Mouse (Mus musculus): ENCODE results near the gene Col1a1. TPM values are rescaled to one million over a fixed set of nuclear protein-coding genes. Genes with fewer than 3 reads are reported as not detected.

The Col1a1 gene
- polyA plus RNA-seq, 1 experiment from 2014 or later = 89.1 TPM

- no peak overlapping the region for H3K9ac ChIP-seq (ENCODE audit: low read depth, low read length)
- H3K4me3 ChIP-seq (ENCODE audit: low read depth, low read length) = no peak overlapping the region
- H3K4me2 ChIP-seq (ENCODE audit: low read depth, low read length) = no peak overlapping the region
- H3K27ac ChIP-seq (ENCODE audit: low read length) = no peak overlapping the region
- no peaks in the 10 kb centered on the region for H3K36me3 ChIP-seq (ENCODE audit: control insufficient read depth, insufficient read depth)
- WGBS (ENCODE audit: insufficient replicate concordance) = 38% methylated on average over 13 of the region's 13 CpGs
- 0 out of 2 replicates have a peak, but pooled peaks have one; percentile 8 for ATAC-seq (ENCODE audit: low read depth)
- no peaks in the 10 kb centered on the region; the same call in 1 of the 2 replicates for H3K4me1 ChIP-seq (ENCODE audit: control insufficient read depth, low read depth, low read length)
- H3K27me3 ChIP-seq (ENCODE audit: control insufficient read depth, insufficient read depth, low read depth, low read length) = peaks cover 21% of the 10 kb centered on the region
- H3K9me3 ChIP-seq (replicated peaks; ENCODE audit: control insufficient read depth, low read length) = no peaks in the 10 kb centered on the region
These were observed 6.4 kb downstream of the Col1a1 start for GRCm38 (mm10) chr11:94942282-94943023.

- no peak overlapping the region for H3K4me2 ChIP-seq (ENCODE audit: low read depth, low read length)
- H3K9ac ChIP-seq (ENCODE audit: low read depth, low read length) = no peak overlapping the region
- no peaks in the 10 kb centered on the region for H3K36me3 ChIP-seq (ENCODE audit: control insufficient read depth, insufficient read depth)
- no peak overlapping the region for H3K27ac ChIP-seq (ENCODE audit: low read length)
- H3K4me1 ChIP-seq (ENCODE audit: control insufficient read depth, low read depth, low read length) = no peaks in the 10 kb centered on the region
- H3K27me3 ChIP-seq (ENCODE audit: control insufficient read depth, insufficient read depth, low read depth, low read length) = peaks cover 15% of the 10 kb centered on the region
- H3K9me3 ChIP-seq (replicated peaks; ENCODE audit: control insufficient read depth, low read length) = no peaks in the 10 kb centered on the region
- no peak overlapping the region for H3K4me3 ChIP-seq (ENCODE audit: low read depth, low read length)
- ATAC-seq (ENCODE audit: low read depth) = no peak
- WGBS (ENCODE audit: insufficient replicate concordance) = 62% methylated on average over 15 of the region's 15 CpGs
These were observed 7.0 kb downstream of the Col1a1 start for GRCm38 (mm10) chr11:94943054-94943453.

GRCm38 (mm10) chr11:94944295-94944694 lies 8.3 kb downstream of the Col1a1 start:
- H3K4me3 ChIP-seq (ENCODE audit: low read depth, low read length) = no peak overlapping the region
- H3K9me3 ChIP-seq (replicated peaks; ENCODE audit: control insufficient read depth, low read length) = no peaks in the 10 kb centered on the region
- H3K4me2 ChIP-seq (ENCODE audit: low read depth, low read length) = no peak overlapping the region
- H3K4me1 ChIP-seq (ENCODE audit: control insufficient read depth, low read depth, low read length) = no peaks in the 10 kb centered on the region
- no peaks in the 10 kb centered on the region for H3K36me3 ChIP-seq (ENCODE audit: control insufficient read depth, insufficient read depth)
- H3K9ac ChIP-seq (ENCODE audit: low read depth, low read length) = no peak overlapping the region
- ATAC-seq (ENCODE audit: low read depth) = no peak
- peaks cover 4% of the 10 kb centered on the region for H3K27me3 ChIP-seq (ENCODE audit: control insufficient read depth, insufficient read depth, low read depth, low read length)
- WGBS (ENCODE audit: insufficient replicate concordance) = 29% methylated on average over 8 of the region's 8 CpGs
- no peak overlapping the region for H3K27ac ChIP-seq (ENCODE audit: low read length)

DNA sequence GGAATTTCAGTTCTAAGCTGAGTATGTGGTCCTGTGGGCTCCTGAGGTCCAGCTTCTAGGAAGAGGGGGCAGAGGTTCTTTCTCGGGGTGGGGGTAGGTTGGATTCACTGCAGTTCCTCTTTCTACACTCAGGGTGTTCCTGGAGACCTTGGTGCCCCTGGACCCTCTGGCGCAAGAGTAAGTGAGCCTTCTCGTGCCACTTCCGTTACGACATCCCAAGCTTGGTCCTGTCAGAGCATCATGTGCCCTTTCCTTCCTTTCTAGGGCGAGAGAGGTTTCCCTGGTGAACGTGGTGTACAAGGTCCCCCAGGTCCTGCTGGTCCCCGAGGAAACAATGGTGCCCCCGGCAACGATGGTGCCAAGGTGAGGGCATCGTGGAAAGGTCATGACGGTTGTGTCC lies 9.2 kb downstream of the Col1a1 start:
- Histone ChIP-seq H3K36me3 (ENCODE audit: control insufficient read depth, insufficient read depth) (no peaks in the 10 kb centered on the region), H3K4me2 (ENCODE audit: low read depth, low read length) (no peak overlapping the region), H3K4me1 (ENCODE audit: control insufficient read depth, low read depth, low read length) (no peaks in the 10 kb centered on the region), H3K9me3 (replicated peaks; ENCODE audit: control insufficient read depth, low read length) (no peaks in the 10 kb centered on the region), H3K9ac (ENCODE audit: low read depth, low read length) (no peak overlapping the region), H3K27ac (ENCODE audit: low read length) (no peak overlapping the region), H3K4me3 (ENCODE audit: low read depth, low read length) (no peak overlapping the region), H3K27me3 (ENCODE audit: control insufficient read depth, insufficient read depth, low read depth, low read length) (peaks cover 2% of the 10 kb centered on the region)
- WGBS (ENCODE audit: insufficient replicate concordance) = 50% methylated on average over 12 of the region's 12 CpGs
- no peak for ATAC-seq (ENCODE audit: low read depth)

- Histone ChIP-seq H3K27me3 (ENCODE audit: control insufficient read depth, insufficient read depth, low read depth, low read length) (no peaks in the 10 kb centered on the region), H3K36me3 (ENCODE audit: control insufficient read depth, insufficient read depth) (no peaks in the 10 kb centered on the region), H3K27ac (ENCODE audit: low read length) (no peak overlapping the region), H3K9ac (ENCODE audit: low read depth, low read length) (no peak overlapping the region), H3K4me1 (ENCODE audit: control insufficient read depth, low read depth, low read length) (no peaks in the 10 kb centered on the region), H3K9me3 (replicated peaks; ENCODE audit: control insufficient read depth, low read length) (no peaks in the 10 kb centered on the region), H3K4me3 (ENCODE audit: low read depth, low read length) (no peak overlapping the region), H3K4me2 (ENCODE audit: low read depth, low read length) (no peak overlapping the region)
- ATAC-seq (ENCODE audit: low read depth) = no peak
- 18% methylated on average over 6 of the region's 6 CpGs for WGBS (ENCODE audit: insufficient replicate concordance)
These were observed 16.1 kb downstream of the Col1a1 start for GRCm38 (mm10) chr11:94952169-94952568.

DNA sequence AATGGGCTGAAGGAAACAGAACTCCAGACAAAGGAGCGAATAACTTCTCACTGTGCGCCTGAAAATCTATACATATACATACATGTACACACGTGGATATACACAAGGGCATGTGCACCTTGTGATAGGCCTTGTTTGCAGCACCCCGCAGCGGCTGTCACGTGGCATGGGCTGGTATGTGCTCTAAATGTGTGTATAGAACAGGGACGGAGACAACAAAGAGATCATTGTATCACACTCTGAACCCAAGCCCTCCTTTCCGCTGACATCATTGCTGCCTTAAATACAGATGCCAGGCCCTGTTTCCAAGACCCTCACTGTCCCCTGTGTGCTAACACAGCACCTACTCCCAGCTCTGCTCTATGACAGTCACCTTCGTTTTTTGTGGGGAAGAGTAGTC lies 19.1 kb downstream of the Col1a1 start:
- no peaks in the 10 kb centered on the region for H3K9me3 ChIP-seq (replicated peaks; ENCODE audit: control insufficient read depth, low read length)
- no peaks in the 10 kb centered on the region for H3K4me1 ChIP-seq (ENCODE audit: control insufficient read depth, low read depth, low read length)
- no peak overlapping the region for H3K4me2 ChIP-seq (ENCODE audit: low read depth, low read length)
- no peak for ATAC-seq (ENCODE audit: low read depth)
- H3K4me3 ChIP-seq (ENCODE audit: low read depth, low read length) = no peak overlapping the region
- no peaks in the 10 kb centered on the region for H3K36me3 ChIP-seq (ENCODE audit: control insufficient read depth, insufficient read depth)
- no peaks in the 10 kb centered on the region; the same call in 1 of the 2 replicates for H3K27me3 ChIP-seq (ENCODE audit: control insufficient read depth, insufficient read depth, low read depth, low read length)
- no peak overlapping the region for H3K27ac ChIP-seq (ENCODE audit: low read length)
- WGBS (ENCODE audit: insufficient replicate concordance) = 55% methylated on average over 9 of the region's 9 CpGs
- no peak overlapping the region for H3K9ac ChIP-seq (ENCODE audit: low read depth, low read length)

- Histone ChIP-seq H3K4me1 (ENCODE audit: control insufficient read depth, low read depth, low read length) (no peaks in the 10 kb centered on the region), H3K4me2 (ENCODE audit: low read depth, low read length) (no peak overlapping the region), H3K27ac (ENCODE audit: low read length) (no peak overlapping the region), H3K9me3 (replicated peaks; ENCODE audit: control insufficient read depth, low read length) (no peaks in the 10 kb centered on the region), H3K9ac (ENCODE audit: low read depth, low read length) (no peak overlapping the region), H3K4me3 (ENCODE audit: low read depth, low read length) (no peak overlapping the region), H3K27me3 (ENCODE audit: control insufficient read depth, insufficient read depth, low read depth, low read length) (no peaks in the 10 kb centered on the region; the same call in 1 of the 2 replicates), H3K36me3 (ENCODE audit: control insufficient read depth, insufficient read depth) (no peaks in the 10 kb centered on the region)
- ATAC-seq (ENCODE audit: low read depth) = no peak
- 65% methylated on average over 9 of the region's 9 CpGs for WGBS (ENCODE audit: insufficient replicate concordance)
These were observed 21.7 kb downstream of the Col1a1 start for GRCm38 (mm10) chr11:94957693-94958064.

GRCm38 (mm10) chr11:94958065-94958858 lies 22.2 kb downstream of the Col1a1 start:
- no peak for ATAC-seq (ENCODE audit: low read depth)
- 24% methylated on average over 8 of the region's 8 CpGs for WGBS (ENCODE audit: insufficient replicate concordance)
- Histone ChIP-seq H3K4me1 (ENCODE audit: control insufficient read depth, low read depth, low read length) (no peaks in the 10 kb centered on the region), H3K4me3 (ENCODE audit: low read depth, low read length) (no peak overlapping the region), H3K4me2 (ENCODE audit: low read depth, low read length) (no peak overlapping the region), H3K27ac (ENCODE audit: low read length) (no peak overlapping the region), H3K27me3 (ENCODE audit: control insufficient read depth, insufficient read depth, low read depth, low read length) (no peaks in the 10 kb centered on the region; the same call in 1 of the 2 replicates), H3K9ac (ENCODE audit: low read depth, low read length) (no peak overlapping the region), H3K9me3 (replicated peaks; ENCODE audit: control insufficient read depth, low read length) (no peaks in the 10 kb centered on the region), H3K36me3 (ENCODE audit: control insufficient read depth, insufficient read depth) (no peaks in the 10 kb centered on the region)

DNA sequence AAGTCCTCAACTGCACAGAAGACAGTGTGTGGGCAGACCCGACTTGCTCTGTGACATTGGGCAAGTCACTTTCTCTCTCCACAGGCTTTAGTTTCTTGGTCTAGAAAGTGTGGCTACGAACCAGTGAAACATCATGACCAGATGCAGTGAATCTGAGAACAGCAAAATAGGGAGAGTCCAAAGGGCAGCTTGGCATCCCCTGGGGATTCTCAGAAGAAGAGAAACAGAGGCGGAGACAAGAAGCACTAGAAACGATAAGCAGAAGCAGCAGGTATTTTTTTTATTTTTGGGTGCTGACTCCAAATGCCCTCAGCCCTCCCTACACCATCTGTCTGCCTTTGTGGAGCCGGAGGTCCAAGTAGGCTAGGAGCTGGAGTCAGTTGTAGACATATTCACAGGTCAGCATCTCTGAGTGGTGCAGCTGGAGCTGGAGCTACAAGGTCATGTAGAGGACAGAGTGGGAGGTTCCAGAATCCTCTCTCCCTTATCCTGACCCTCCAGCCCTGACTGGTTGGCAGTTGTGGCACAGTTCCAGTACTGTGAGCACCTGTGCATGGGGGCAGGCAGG lies 26.6 kb downstream of the Col1a1 start:
- Histone ChIP-seq H3K36me3 (ENCODE audit: control insufficient read depth, insufficient read depth) (no peaks in the 10 kb centered on the region), H3K4me3 (ENCODE audit: low read depth, low read length) (no peak overlapping the region), H3K27me3 (ENCODE audit: control insufficient read depth, insufficient read depth, low read depth, low read length) (no peaks in the 10 kb centered on the region; the same call in 1 of the 2 replicates), H3K9ac (ENCODE audit: low read depth, low read length) (no peak overlapping the region), H3K4me1 (ENCODE audit: control insufficient read depth, low read depth, low read length) (no peaks in the 10 kb centered on the region), H3K27ac (ENCODE audit: low read length) (no peak overlapping the region), H3K4me2 (ENCODE audit: low read depth, low read length) (no peak overlapping the region), H3K9me3 (replicated peaks; ENCODE audit: control insufficient read depth, low read length) (no peaks in the 10 kb centered on the region)
- WGBS (ENCODE audit: insufficient replicate concordance) = 53% methylated on average over 5 of the region's 5 CpGs
- ATAC-seq (ENCODE audit: low read depth) = no peak

Data from liver, embryonic 16.5 days (tissue).